Mouse (Mus musculus): ENCODE measurements at regions not wholly inside any gene's neighbourhood (a gene's known extent, or its start where the extent isn't known, plus 50 kb on each side); places are given as distances from the start of the nearest gene placed in this dataset.
"Not testable (repeated sequence)": the region's sequence is repeated elsewhere in the genome, so short reads cannot be mapped to it uniquely, and the experiment has no call there.

DNA sequence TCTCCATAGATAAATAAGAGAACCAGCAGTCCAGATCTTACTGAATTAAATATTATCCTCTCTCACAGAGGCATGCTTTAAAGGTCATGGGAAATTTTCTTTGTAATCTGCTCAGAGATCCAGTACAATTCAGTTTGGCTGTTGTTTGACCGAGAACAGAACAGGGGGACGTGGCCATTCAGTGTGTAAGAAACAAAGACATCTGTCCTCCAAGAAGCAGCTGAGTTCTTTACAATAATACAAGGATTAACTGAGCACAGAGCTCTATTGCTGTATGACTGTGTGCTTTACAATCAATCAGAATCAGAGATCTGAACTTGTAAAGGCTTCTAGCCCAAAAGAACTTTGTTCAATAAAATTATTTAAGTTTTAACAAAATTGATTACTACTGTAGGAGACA lies 287.6 kb upstream of the Cntn5 start:
- no peak for DNase-seq

DNA sequence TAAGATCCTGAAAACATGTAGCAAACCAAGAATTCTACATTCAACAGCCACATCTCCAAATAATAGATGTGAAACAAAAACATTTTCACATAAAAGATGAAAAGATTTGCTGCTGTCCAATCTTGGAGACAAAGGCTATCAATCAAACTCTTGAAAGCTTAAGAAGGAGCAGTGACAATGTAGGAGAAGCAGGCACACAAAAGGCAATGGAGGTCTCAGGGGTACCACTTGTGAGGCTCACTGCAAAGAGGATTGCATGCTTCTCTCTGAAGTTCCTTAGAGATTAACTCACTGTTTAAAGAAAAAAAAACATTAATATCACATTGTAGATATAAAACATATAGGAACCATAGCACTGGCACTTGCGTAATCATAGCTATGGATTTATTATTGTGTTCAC lies 241.2 kb upstream of the Cntn5 start:
- DNase-seq: no peak

DNA sequence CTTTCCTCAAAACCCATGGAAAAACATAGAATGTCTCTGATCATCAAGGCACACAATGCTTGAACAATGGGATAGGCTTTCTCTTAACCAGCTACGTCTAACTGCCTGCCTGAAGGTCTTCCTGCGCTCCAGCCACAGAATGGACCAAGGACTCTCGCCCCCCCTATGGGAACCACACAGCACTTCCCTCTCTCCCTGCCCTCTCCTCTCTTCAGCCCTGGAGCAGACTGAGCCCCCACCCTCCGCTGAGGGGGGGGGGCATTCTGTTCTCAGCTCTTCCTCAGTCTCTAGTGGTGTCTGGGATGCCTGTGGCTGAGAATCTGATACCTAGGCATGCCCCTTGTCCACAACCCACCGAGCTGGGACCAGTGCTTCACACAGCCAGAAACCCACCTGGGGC lies 222.3 kb upstream of the Cntn5 start:
- DNase-seq: no peak

DNA sequence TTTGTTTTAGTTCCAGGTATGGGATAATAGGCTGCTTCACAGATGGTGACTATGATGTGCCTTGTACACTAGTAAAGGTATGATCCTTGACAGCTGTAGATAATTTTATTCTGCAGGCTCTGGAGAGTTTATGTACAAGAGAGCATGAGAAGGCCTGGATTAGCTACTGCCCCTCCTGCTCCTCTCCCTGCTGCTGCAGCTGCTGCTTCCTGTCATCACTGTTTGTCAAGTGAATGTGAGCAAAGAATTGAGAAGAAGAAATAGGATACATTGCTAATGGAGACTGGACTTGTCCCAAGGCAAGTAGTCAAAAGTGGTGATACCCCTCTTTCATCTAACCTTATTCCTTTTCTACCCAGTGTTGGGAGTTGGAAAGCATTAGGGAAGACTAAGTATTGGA lies 214.6 kb upstream of the Cntn5 start:
- no peak for DNase-seq

DNA sequence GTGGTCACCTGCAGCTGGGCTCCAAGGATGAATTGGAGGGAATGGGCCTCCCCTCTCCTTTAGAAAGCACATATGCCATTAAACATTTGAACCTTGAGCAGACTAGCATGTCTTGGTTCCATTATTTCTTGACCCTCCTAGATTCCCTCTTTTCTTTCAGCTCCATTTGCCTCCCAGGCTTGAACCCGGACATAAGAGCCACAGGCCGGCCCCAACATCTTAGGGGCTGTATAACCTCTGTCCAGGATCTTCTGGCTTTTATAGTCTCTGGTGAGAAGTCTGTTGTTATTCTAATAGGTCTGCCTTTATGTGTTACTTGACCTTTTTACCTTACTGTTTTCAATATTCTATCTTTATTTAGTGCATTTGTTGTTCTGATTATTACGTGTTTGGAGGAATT lies 203.3 kb upstream of the Cntn5 start:
- DNase-seq: not testable (repeated sequence)

DNA sequence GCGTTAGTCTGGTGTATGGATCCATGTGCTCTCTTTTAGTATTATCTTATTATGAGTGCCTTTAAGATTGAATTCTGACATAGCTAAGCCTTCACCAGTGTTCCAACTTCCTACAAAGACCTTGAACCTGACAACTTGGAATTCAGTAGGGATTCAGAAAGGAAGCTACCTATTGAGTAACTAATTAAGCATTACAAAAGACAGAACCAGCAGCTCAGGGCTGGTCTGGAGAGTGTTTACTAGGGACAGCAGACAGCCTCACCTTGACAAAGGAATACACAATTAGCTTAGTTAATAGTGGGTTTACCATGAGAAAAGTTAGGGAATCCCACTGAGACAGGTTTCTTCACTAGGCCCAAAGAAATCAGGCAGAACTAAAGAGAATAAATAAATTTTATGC lies 202.6 kb upstream of the Cntn5 start:
- not testable (repeated sequence) for DNase-seq

DNA sequence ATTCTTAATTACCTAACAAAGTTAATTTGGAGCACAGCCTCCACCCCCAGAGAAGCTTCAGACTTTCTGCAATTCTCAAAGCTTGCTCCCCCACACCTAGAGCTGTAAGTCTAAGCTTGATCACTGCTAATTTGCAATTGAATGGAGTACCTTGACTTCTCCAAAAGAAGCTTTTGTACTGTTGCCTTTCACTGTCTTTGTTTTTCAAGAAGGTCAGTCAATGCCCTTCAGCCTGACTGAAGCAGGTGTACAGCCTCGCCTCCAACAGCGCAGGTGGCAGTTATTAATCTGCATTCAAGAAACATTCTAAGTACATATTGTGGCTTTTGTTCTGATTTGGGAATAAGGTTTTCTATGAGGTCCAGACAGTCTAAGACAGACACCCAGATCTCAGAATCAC lies 201.7 kb upstream of the Cntn5 start:
- DNase-seq: no peak

DNA sequence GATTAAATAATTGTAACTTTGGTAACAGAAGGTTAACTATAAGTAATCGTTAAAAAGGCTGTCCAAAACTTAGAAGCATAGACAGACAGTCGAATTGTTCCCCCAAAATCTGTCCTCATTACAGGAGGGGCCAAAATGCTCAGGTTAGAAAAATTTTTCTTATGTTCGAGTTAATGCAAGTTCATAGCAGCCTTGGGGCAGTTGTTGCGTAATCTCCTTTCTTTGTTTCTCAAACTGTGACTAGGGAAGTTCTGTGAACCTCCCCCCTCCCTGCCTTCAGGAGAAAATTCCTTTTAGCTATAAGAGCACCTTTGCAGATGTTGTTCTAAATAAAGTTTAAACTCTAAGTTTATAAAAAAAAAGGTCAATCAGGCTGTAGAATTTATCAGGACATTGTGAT lies 198.9 kb upstream of the Cntn5 start:
- no peak for DNase-seq

DNA sequence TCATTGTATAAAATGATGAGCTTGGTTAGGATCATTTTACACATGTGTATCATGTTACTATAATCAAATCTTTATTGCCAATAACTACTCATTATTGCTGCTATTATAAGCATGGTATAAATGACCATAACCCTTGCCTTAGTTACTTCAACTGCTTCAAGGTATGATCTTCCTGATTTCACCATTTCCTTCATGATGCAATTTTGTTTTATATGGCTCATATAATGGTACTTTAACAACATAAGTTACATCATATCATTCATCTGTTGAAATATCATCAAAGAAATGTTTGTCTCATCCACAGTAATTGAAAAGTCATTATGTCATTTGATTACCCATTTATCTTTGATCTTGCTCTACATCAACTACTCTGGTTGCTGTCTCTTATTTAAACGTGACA lies 188.3 kb upstream of the Cntn5 start:
- no peak for DNase-seq

DNA sequence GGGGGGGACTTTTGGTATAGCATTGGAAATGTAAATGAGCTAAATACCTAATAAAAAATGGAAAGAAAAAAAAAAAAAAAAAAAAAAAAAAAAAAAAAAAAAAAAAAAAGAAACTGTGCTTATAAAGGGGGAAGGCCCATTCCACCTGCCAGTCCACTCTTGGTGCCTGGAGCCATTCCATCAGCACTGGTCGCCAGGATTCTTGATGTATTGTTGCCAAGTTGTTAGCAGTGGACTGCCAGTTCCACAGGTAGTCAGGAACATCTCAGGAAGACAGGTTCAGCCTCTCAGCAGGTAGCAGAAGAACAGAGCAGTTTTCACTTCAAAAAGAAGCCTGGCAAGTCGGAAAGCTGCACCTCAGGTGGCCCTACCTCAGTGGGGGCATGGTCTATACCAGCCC lies 162.6 kb upstream of the Cntn5 start:
- peak; percentile 14 for DNase-seq

DNA sequence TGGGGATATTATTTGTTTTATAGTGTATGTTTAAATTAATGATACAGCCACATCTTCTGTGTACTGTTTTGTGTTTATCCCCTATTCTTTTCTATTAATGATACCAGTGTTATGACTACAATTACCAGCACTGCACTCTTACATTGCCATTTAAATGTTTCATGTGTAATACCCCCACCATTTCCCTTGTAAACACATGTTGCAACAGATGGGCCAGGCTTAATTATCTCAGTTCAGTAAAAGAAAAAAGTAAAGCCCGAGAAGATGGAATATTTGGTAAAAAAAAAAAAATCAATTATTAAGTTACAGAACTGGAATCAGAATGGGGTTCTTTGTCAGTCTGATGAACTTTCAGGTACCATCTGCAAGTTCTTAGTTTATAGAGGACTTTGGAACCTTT lies 158.3 kb upstream of the Cntn5 start:
- DNase-seq: no peak

Measured in cerebellum, adult 11 months (tissue).